Mouse (Mus musculus) layer of hippocampus, adult 8-10 months (tissue): ENCODE results near the gene Cep295. TPM values are rescaled to one million over a fixed set of nuclear protein-coding genes. Genes with fewer than 3 reads are reported as not detected.
"Not testable (repeated sequence)": the region's sequence is repeated elsewhere in the genome, so short reads cannot be mapped to it uniquely, and the experiment has no call there.

Source experiments
- DNase-seq, 2 experiments: peaks; one replicate each; pipeline ENCODE4 v3.0.0; 2022; ENCODE audit warnings: low spot score in 2 of 2
- total RNA-seq, 4 experiments: library from RNA; stranded (reverse); gene quantifications; 2 replicates each; pipeline ENCODE4 v1.2.4; 2022

Gene Cep295
- 10 to 100 TPM; 25.5 to 28.8 (median 26.0) TPM for total RNA-seq

- DNase-seq, result peak; percentile 90 to 94
Observed at GRCm38 (mm10) chr9:15357484-15358275, at the start of gene Cep295. TSS of gene Cep295 (minus strand) at chr9:15357788.

DNA sequence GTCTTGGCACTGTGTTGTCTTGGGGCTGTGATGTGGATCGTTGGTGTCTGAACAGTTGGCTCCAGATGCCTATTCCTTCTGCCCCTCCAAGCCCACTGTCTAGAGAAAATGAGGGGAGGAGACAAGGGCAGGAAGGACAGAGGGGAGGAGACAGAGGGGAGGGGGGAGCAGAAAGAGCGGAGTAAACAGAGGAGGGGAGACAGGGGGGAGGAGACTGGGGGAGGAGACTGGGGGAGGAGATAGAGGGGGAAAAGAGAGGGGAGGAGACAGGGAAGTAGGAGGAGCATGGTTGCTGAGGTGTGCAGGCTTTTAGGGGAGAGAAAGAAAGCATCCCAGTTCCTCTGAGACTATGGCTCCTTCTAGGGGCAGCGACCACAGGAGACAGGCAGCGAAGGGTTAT lies 40.0 kb upstream of the Cep295 start:
- DNase-seq, result no peak

- no peak for DNase-seq
Observed at GRCm38 (mm10) chr9:15395353-15395942, 37.9 kb upstream of the Cep295 start.

- DNase-seq, result peak; percentile 14 to 43
Observed at GRCm38 (mm10) chr9:15387075-15387643, 29.6 kb upstream of the Cep295 start.

- DNase-seq, result no peak
Observed at GRCm38 (mm10) chr9:15384266-15384665, 26.7 kb upstream of the Cep295 start.

DNA sequence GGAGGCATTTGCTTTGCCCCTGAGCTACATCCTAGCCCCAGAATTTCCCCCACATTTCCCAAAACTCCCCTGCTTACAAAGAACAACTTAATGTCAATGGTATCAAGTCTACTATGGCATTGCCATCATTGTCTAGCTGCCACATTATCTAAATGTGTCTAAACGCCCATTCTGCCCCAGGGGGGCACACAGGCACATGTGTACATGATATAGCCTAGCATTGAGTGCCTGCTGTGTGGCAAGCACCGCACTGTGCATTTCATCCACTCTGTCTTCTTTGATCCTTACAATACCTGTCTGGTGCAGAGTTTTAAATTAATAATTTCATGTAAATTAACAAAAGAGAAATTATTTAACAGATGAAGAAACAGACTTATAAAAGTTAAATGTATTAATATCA lies 8.7 kb upstream of the Cep295 start:
- no peak for DNase-seq

- DNase-seq, result no peak
Observed at GRCm38 (mm10) chr9:15365856-15366255, 8.3 kb upstream of the Cep295 start.

GRCm38 (mm10) chr9:15364843-15365242 lies 7.3 kb upstream of the Cep295 start:
- DNase-seq, result no peak

DNA sequence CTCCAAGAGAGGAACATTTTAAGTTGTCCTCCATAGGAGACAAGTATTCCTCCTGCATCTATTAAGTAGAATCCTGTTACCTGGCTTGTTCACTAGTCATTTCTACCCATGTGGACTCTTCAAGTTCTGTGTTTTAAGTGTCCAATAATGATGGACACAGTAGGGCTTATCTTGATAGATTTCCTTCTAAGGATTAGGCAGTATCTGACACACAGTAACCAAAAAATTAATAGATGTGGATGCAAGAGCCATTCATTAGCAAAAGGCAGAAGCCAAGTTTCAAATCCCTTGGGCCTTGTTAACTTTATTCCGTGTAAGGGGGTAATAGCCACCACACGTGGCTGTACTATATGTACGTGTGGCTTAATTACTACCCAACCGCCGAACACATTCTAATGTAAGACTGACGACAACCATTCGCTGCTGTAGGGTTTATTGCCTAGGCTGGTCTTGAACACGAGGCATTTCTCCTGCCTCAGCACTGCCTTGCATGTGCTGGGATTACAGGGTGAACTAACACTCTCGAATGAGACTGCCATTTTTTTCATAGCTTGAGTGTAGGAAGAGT lies 588 bp downstream of the Cep295 start:
- no peak for DNase-seq

- no peak for DNase-seq
Observed at GRCm38 (mm10) chr9:15349925-15350324, 7.7 kb downstream of the Cep295 start.

- DNase-seq, result no peak
Observed at GRCm38 (mm10) chr9:15337776-15338175, 19.8 kb downstream of the Cep295 start.

GRCm38 (mm10) chr9:15318170-15318742 lies 39.3 kb downstream of the Cep295 start:
- DNase-seq, result no peak

DNA sequence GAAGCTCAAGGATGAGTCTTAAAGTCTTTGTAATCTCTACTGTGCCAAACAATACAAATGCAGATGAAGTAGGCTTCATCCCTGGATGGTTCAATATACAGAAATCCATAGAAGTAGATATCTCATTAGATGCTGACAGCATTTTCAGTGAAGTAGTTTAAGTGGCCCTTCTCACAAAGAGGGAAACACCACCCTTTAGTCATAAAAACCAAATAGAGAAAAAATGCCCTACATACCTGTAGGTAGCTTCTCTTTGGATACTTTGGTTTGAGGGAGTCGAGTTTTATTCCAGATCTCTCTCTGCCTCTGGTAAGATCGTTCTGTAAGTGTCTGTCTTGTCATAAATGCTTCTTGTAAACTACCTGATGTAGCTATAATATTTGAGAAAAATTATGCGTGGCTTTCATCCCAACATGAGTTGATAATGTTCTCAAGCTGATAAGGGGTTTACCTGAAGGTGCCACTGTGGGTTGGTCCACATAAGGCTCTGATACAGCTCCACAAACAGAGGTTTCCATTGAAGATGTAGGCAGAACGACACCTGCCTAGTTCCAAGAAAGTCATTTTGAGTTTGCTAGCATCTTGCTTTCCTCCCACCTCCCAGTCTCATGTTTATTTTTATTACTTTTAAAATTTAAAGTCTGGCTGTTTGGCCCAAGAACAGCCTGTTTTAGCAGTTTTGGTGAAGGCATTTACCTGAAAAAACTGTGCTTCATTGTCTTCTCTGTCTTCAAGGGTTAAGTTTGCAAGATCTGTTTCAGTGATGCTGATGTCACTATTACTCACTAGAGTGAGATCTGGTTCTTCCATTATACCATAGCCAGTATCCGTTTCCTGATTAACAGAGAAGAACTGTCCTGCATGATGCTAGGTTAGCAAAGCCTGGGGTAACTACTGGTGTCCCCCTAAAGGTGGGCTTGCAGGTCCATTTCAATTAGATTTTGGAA lies 40.1 kb downstream of the Cep295 start:
- no peak for DNase-seq

DNA sequence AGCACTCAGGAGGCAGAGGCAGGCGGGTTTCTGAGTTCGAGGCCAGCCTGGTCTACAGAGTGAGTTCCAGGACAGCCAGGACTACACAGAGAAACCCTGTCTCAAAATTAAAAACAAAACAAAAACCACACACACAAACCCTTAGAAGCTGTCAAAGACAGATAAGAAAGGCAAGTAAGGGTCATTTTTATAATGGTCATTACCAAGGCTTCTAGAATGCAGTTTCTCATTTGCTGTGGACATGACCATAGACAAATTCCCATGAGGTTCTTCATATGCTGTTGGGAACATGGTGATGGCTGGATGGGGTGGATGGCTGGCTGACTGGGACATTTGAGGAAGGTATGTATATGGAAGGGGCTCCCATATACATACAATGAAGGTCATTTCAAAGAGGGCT lies 41.3 kb downstream of the Cep295 start:
- not testable (repeated sequence) for DNase-seq

- DNase-seq, result no peak
Observed at GRCm38 (mm10) chr9:15314619-15315018, 43.0 kb downstream of the Cep295 start.

DNA sequence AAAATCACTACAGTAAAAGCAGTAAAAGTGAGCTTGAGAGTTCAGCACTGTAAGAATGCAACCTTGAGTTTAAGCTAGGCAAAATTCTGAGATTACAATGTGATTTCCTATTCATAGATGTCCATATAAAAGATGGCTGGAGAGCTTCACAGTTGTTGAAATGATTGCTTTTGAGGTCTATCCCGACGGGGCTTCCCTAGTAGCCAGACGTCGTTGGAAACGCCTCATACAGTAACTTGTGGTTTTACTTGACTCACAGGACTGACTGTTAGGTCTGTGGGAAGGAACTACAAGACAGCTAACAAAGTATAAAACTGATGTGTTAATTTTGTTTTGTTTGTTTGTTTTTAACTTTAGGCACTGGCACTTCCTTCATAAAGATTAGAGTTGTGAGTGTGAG lies 44.0 kb downstream of the Cep295 start:
- DNase-seq, result no peak

DNA sequence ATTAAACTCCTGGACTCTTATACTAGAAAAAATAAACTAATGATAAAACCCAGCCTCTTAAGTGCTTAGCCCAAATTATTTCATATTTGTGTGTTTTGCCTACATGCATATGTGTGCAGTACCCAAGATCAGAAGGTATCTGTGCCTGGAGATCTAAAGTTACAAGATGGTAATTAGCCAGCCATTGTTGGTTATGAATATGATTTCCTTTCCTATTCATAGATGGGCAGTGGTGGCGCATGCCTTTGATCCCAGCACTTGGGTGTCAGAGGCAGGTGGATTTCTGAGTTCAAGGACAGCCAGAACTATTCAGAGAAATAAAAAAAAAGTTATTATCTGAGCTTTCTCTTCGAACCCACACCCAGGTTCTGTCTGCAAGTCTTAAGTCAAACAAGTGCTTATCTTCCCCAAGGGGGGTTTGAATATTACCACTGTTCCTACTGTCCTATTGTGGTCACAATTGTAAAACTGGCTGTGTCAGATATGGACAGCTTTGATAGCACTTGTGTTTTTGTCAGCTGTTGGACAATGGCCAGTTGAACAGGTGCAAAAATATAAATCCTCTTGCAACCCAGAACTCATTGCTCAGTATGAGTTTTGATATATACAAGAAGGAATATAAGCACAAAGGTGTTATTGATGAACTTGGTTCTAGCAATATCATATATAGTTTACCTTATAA lies 45.4 kb downstream of the Cep295 start:
- no peak for DNase-seq

GRCm38 (mm10) chr9:15310179-15310578 lies 47.4 kb downstream of the Cep295 start:
- DNase-seq, result no peak

GRCm38 (mm10) chr9:15309425-15309824 lies 48.2 kb downstream of the Cep295 start:
- DNase-seq, result no peak

DNA sequence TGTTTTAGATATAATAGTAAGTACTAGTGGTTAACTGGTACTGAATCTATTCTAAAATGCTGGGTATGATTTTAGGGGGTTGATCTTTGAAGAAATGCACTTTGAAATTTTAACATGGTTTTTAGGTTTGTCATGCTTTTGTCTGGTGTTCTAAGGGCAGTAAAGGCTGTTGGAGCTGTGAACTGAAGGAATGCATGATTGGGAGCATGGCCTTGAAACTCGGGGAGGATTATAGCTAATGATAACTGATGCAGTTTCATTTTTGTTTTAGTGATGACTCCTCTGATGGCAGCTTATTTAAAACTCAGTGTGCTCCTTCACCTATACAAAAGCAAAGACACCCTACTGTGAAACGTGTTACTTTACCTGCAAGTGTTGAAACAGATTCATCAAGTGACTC lies 49.3 kb downstream of the Cep295 start:
- DNase-seq, result no peak
